Mouse (Mus musculus) embryonic fibroblast, embryonic 13.5 days (primary cell): ENCODE results near the gene Tubb1.

Experiments
- CTCF ChIP-seq: IDR thresholded peaks from 2 replicates; pipeline ENCODE4 v1.5.1; 2011; ENCODE audit warnings: mild to moderate bottlenecking, control low read depth, low read length, moderate library complexity, borderline replicate concordance; ENCODE audit not compliant: insufficient read depth
- POLR2A ChIP-seq: IDR thresholded peaks from 2 replicates; pipeline ENCODE4 v1.6.1; 2011; ENCODE audit warnings: low read depth, mild to moderate bottlenecking, control low read depth, low read length, moderate library complexity

- TF ChIP-seq CTCF (no peak), POLR2A (no peak)
Observed at GRCm38 (mm10) chr2:174445018-174445417, 5.5 kb upstream of the Tubb1 start.
